Mouse (Mus musculus) adrenal gland, adult 8-10 months (tissue): ENCODE measurements at regions not wholly inside any gene's neighbourhood (a gene's known extent, or its start where the extent isn't known, plus 50 kb on each side); places are given as distances from the start of the nearest gene placed in this dataset.
A peak's percentile ranks its signal among the peaks of the same experiment; 100 is the strongest.

Experiments used
- DNase-seq: peaks from one replicate; pipeline ENCODE4 v3.0.0; 2022

GRCm38 (mm10) chr6:100176914-100177560, 110.2 kb downstream of the Rybp start:
- no peak for DNase-seq

GRCm38 (mm10) chr6:100170711-100171348, 116.5 kb downstream of the Rybp start:
- DNase-seq: no peak

- no peak for DNase-seq
Observed at GRCm38 (mm10) chr6:100167321-100167720, 120.0 kb downstream of the Rybp start.

- no peak for DNase-seq
Observed at GRCm38 (mm10) chr6:100165746-100166145, 121.5 kb downstream of the Rybp start.

GRCm38 (mm10) chr6:100164162-100164561, 123.1 kb downstream of the Rybp start:
- DNase-seq: no peak

- DNase-seq: no peak
Observed at GRCm38 (mm10) chr6:100163814-100164130, 123.5 kb downstream of the Rybp start.

- peak; percentile 66 for DNase-seq
Observed at GRCm38 (mm10) chr6:100162961-100163813, 124.1 kb downstream of the Rybp start.

GRCm38 (mm10) chr6:100160670-100161069, 126.6 kb downstream of the Rybp start:
- DNase-seq: no peak

- no peak for DNase-seq
Observed at GRCm38 (mm10) chr6:100159817-100160216, 127.5 kb downstream of the Rybp start.

- DNase-seq: no peak
Observed at GRCm38 (mm10) chr6:100159246-100159645, 128.0 kb downstream of the Rybp start.

GRCm38 (mm10) chr6:100157288-100157687, 130.0 kb downstream of the Rybp start:
- no peak for DNase-seq

GRCm38 (mm10) chr6:100156163-100156562, 131.1 kb downstream of the Rybp start:
- DNase-seq: no peak

- peak; percentile 75 for DNase-seq
Observed at GRCm38 (mm10) chr6:100155676-100156075, 131.6 kb downstream of the Rybp start.

- DNase-seq: no peak
Observed at GRCm38 (mm10) chr6:100151447-100151846, 135.8 kb downstream of the Rybp start.

- no peak for DNase-seq
Observed at GRCm38 (mm10) chr6:100150703-100151208, 136.5 kb downstream of the Rybp start.

GRCm38 (mm10) chr6:100149458-100149852, 137.8 kb downstream of the Rybp start:
- DNase-seq: no peak

- DNase-seq: no peak
Observed at GRCm38 (mm10) chr6:100148751-100149457, 138.4 kb downstream of the Rybp start.

GRCm38 (mm10) chr6:100146360-100146935, 140.8 kb downstream of the Rybp start:
- no peak for DNase-seq

GRCm38 (mm10) chr6:100145869-100146268, 141.4 kb downstream of the Rybp start:
- no peak for DNase-seq

- no peak for DNase-seq
Observed at GRCm38 (mm10) chr6:100144544-100145287, 142.6 kb downstream of the Rybp start.

- DNase-seq: peak; percentile 52
Observed at GRCm38 (mm10) chr6:100143586-100144301, 143.5 kb downstream of the Rybp start.
